Comparison of ENCODE assay signal across 9 mouse cellular contexts in the genomic region with DNA sequence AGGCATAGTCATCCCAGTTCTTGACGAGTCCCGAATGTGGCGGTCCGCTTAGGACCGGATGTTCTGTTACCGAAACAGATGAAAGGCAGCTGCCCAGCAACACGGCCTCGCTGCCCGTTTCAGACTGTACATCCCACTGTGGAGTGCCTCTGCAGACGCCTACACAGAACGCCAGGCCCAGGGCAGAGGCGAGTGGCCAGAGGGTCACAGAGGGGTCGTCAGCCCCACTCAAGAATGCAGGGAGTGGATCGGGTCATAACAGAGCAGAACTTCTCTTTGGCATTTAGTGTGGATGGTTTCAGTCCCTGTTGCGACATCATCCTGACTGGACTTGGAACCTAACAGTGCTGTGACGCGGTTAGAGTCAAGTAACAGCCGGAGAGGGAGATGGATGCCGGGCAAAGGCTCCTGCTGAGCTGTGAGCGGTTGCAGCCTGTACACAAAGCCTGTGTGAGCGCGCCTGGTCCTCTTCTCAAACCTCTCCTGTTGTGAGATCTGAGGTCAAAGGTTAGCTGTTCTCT.
A peak's percentile ranks its signal among the peaks of the same experiment; 100 is the strongest.
DNase-seq lines count a peak whose midpoint lies in the region; ATAC-seq and TF ChIP-seq lines count a peak whose summit lies in the region.
"Had no signal": no experiment of that assay in that cellular context is flagged by ENCODE, and none has a peak within 500 bp of the region (broad histone marks: within the 10 kb centered on the region; RNA-seq: fewer than 3 reads in every experiment).

No protein-coding gene starts in this region.

- H3K79me2 ChIP-seq in C2C12 (ENCODE audit: control insufficient read depth, insufficient read depth) = no peaks in the 10 kb centered on the region

- no peaks in the 10 kb centered on the region for H3K36me3 ChIP-seq in C2C12 (ENCODE audit: control insufficient read depth, insufficient read depth)
- H3K36me3 ChIP-seq in embryonic facial prominence, embryonic 11.5 days (replicated peaks; ENCODE audit: control insufficient read depth, insufficient read depth, low read depth, low read length) = no peaks in the 10 kb centered on the region
- no peaks in the 10 kb centered on the region for H3K36me3 ChIP-seq in liver, embryonic 11.5 days (ENCODE audit: control insufficient read depth, insufficient read depth, low read length)
- H3K36me3 ChIP-seq: G1E had no signal

- 0 out of 2 replicates have a peak, but pooled peaks have one; percentile 58 for ATAC-seq in embryonic facial prominence, embryonic 11.5 days (replicated peaks; ENCODE audit: insufficient number of reproducible peaks, low FRiP score, low TSS enrichment, low read depth)
- peak; percentile 49; the same call in 1 of the 2 replicates for ATAC-seq in liver, embryonic 11.5 days (replicated peaks; ENCODE audit: low FRiP score)
- no peak for ATAC-seq in cerebellum, adult (ENCODE audit: insufficient number of reproducible peaks, low FRiP score, low TSS enrichment)
- ATAC-seq in frontal cortex, adult (ENCODE audit: low TSS enrichment) = no peak

- H3K27ac ChIP-seq in embryonic facial prominence, embryonic 11.5 days (replicated peaks; ENCODE audit: low read depth, low read length) = no peak overlapping the region
- H3K27ac ChIP-seq in liver, embryonic 11.5 days (ENCODE audit: low read depth, low read length) = no peak overlapping the region

- no peak overlapping the region for H3ac ChIP-seq in C2C12 (ENCODE audit: control insufficient read depth, insufficient read length, low read depth)

- H3K4me2 ChIP-seq in embryonic facial prominence, embryonic 11.5 days (ENCODE audit: low read depth, low read length) = no peak overlapping the region
- H3K4me2 ChIP-seq in liver, embryonic 11.5 days = no peak overlapping the region

- WGBS in embryonic facial prominence, embryonic 11.5 days = 42% methylated on average over 22 of the region's 22 CpGs
- 65% methylated on average over 22 of the region's 22 CpGs for WGBS in liver, embryonic 11.5 days

- no peaks in the 10 kb centered on the region for H3K27me3 ChIP-seq in C2C12 (ENCODE audit: control insufficient read depth, insufficient read depth, insufficient read length)
- H3K27me3 ChIP-seq in embryonic facial prominence, embryonic 11.5 days (ENCODE audit: control insufficient read depth, insufficient read depth, low read length) = no peaks in the 10 kb centered on the region
- H3K27me3 ChIP-seq in liver, embryonic 11.5 days (replicated peaks; ENCODE audit: control insufficient read depth, insufficient read depth, low read length) = no peaks in the 10 kb centered on the region

- no peak overlapping the region for H3K4me3 ChIP-seq in C2C12 (ENCODE audit: insufficient read depth, poor library complexity, severe bottlenecking)
- H3K4me3 ChIP-seq in embryonic facial prominence, embryonic 11.5 days (ENCODE audit: low read depth, low read length) = no peak overlapping the region
- no peak overlapping the region for H3K4me3 ChIP-seq in liver, embryonic 11.5 days (ENCODE audit: low read depth, low read length)

- DNase-seq in embryonic facial prominence, embryonic 11.5 days (ENCODE audit: low spot score) = peak; percentile 49
- DNase-seq in heart, postnatal 36 days = peak; percentile 48 to 73
- no peak for DNase-seq in liver, embryonic 11.5 days (ENCODE audit: low spot score)
- DNase-seq in ovary, postnatal 36 days (ENCODE audit: low spot score) = peak; percentile 39
- no peak for DNase-seq in frontal cortex, postnatal 36 days (ENCODE audit: low spot score in 2 of 2)

- no peaks in the 10 kb centered on the region for H3K9me3 ChIP-seq in embryonic facial prominence, embryonic 11.5 days (replicated peaks; ENCODE audit: control insufficient read depth, low read length)
- H3K9me3 ChIP-seq in liver, embryonic 11.5 days (ENCODE audit: control insufficient read depth, low read length) = no peaks in the 10 kb centered on the region
- H3K9me3 ChIP-seq: G1E had no signal

- TF ChIP-seq CTCF in C2C12 (IDR thresholded peaks at IDR 0.05; ENCODE audit: control insufficient read depth, insufficient read depth, insufficient read length) = no peak

- H3K9ac ChIP-seq in embryonic facial prominence, embryonic 11.5 days (replicated peaks; ENCODE audit: low read length) = no peak overlapping the region
- no peak overlapping the region for H3K9ac ChIP-seq in liver, embryonic 11.5 days (ENCODE audit: low read depth, low read length)

- H3K4me1 ChIP-seq in embryonic facial prominence, embryonic 11.5 days (ENCODE audit: control insufficient read depth, insufficient read depth, low read length) = peaks cover 2% of the 10 kb centered on the region
- no peaks in the 10 kb centered on the region for H3K4me1 ChIP-seq in liver, embryonic 11.5 days (replicated peaks; ENCODE audit: control insufficient read depth, insufficient read depth, low read length)

- intact Hi-C loops in heart, postnatal 36 days (cut with DNase I) = loop anchor here (2.0 kb wide), 1 partner anchor 71 kb away; the partner anchor contains the start of gene Chic2

- no peaks in the 10 kb centered on the region for H3K79me3 ChIP-seq in C2C12 (ENCODE audit: low read depth)

TF ChIP-seq in C2C12, 6 proteins besides CTCF, POLR2A, EP300 and RAD21:
- TF ChIP-seq MAX (IDR thresholded peaks at IDR 0.05) (no peak), CEBPB (IDR thresholded peaks at IDR 0.05; ENCODE audit: low read depth) (peak; percentile 87)
TF ChIP-seq in C2C12: peak in this region for 1.

Comparison
In these comparisons a context has a peak if more than half of its experiments do, and no peak if none do; other contexts are left out.
1. ATAC-seq: peak in embryonic facial prominence, embryonic 11.5 days (single experiment) and liver, embryonic 11.5 days (single experiment); none in cerebellum, adult (single experiment) and frontal cortex, adult (single experiment).
2. DNase-seq: peak in embryonic facial prominence, embryonic 11.5 days (single experiment), heart, postnatal 36 days (2 of 2) and ovary, postnatal 36 days (single experiment); none in liver, embryonic 11.5 days (single experiment) and frontal cortex, postnatal 36 days (0 of 2).